Mouse (Mus musculus) cortical plate, adult 2 months (tissue): ENCODE data around the gene Recql5.

Experiments used
- CTCF ChIP-seq: fragments of 200-500 bp; IDR thresholded peaks from 2 replicates; pipeline ENCODE4 v1.5.1; 2011; ENCODE audit warnings: mild to moderate bottlenecking, control low read depth, low read length; ENCODE audit not compliant: insufficient read depth; ENCODE audit errors: extremely low read depth
- POLR2A ChIP-seq: fragments of 200-500 bp; IDR thresholded peaks from 2 replicates; pipeline ENCODE4 v1.6.1; 2011; ENCODE audit warnings: mild to moderate bottlenecking, low read length, control low read depth; ENCODE audit not compliant: insufficient read depth; ENCODE audit errors: extremely low read depth

- no peak for TF ChIP-seq CTCF
- no peak for TF ChIP-seq POLR2A
Observed at GRCm38 (mm10) chr11:115863895-115864294, 69.4 kb downstream of the Recql5 start.
